Mouse (Mus musculus) liver, embryonic 15.5 days (tissue): Measurements from ENCODE around the gene Tln2. TPM values are rescaled to one million over a fixed set of nuclear protein-coding genes. Genes with fewer than 3 reads are reported as not detected.

Source experiments
- ATAC-seq: fragments of 200-750 bp; cut with Nextera tagmentation; 2 replicates; pipeline ENCODE4 v1.8.0; 2017; ENCODE audit warnings: moderate number of reproducible peaks, mild to moderate bottlenecking, moderate library complexity; ENCODE audit not compliant: insufficient read depth
- H3K27ac ChIP-seq: fragments of 300-500 bp; sonication (generic); replicated peaks from 2 replicates; pipeline ENCODE4 v1.5.1; 2015; ENCODE audit warnings: mild to moderate bottlenecking, inconsistent platforms
- H3K27me3 ChIP-seq: fragments of 300-500 bp; sonication (generic); 2 replicates; pipeline ENCODE4 v1.6.1; 2015; ENCODE audit warnings: mild to moderate bottlenecking, inconsistent platforms
- H3K36me3 ChIP-seq: fragments of 300-500 bp; sonication (generic); replicated peaks from 2 replicates; pipeline ENCODE4 v1.6.1; 2015; ENCODE audit warnings: moderate library complexity, mild to moderate bottlenecking, inconsistent platforms
- H3K4me1 ChIP-seq: fragments of 300-500 bp; sonication (generic); replicated peaks from 2 replicates; pipeline ENCODE4 v1.6.1; 2015; ENCODE audit warnings: inconsistent platforms
- H3K4me2 ChIP-seq: fragments of 300-500 bp; sonication (generic); 2 replicates; pipeline ENCODE4 v1.6.1; 2015; ENCODE audit warnings: moderate library complexity, mild to moderate bottlenecking, inconsistent platforms
- H3K4me3 ChIP-seq: fragments of 300-500 bp; sonication (generic); replicated peaks from 2 replicates; pipeline ENCODE4 v1.5.1; 2015; ENCODE audit warnings: mild to moderate bottlenecking, inconsistent platforms
- H3K9ac ChIP-seq: fragments of 300-500 bp; sonication (generic); 2 replicates; pipeline ENCODE4 v1.6.1; 2015; ENCODE audit warnings: moderate library complexity, mild to moderate bottlenecking, inconsistent platforms
- H3K9me3 ChIP-seq: fragments of 300-500 bp; sonication (generic); replicated peaks from 2 replicates; pipeline ENCODE4 v1.6.1; 2016; ENCODE audit warnings: inconsistent platforms
- WGBS: fragments of 180-500 bp; shearing (Covaris S2); methylation state at CpG from one replicate; pipeline ENCODE4 v1.1.7; 2015; ENCODE audit warnings: mixed read lengths; ENCODE audit not compliant: insufficient replicate concordance; 5-methylcytosine and 5-hydroxymethylcytosine counted together
- polyA plus RNA-seq: library from polyadenylated mRNA; unstranded; fragments of >200 nt; fragmentation: Nextera tagmentation; extraction: Ambion mirVana; gene quantifications from 2 replicates; pipeline ENCODE4 v1.2.1, GENCODE M21; 2015

Tln2 gene
- polyA plus RNA-seq, 1 experiment from 2014 or later: 2.7 TPM

DNA sequence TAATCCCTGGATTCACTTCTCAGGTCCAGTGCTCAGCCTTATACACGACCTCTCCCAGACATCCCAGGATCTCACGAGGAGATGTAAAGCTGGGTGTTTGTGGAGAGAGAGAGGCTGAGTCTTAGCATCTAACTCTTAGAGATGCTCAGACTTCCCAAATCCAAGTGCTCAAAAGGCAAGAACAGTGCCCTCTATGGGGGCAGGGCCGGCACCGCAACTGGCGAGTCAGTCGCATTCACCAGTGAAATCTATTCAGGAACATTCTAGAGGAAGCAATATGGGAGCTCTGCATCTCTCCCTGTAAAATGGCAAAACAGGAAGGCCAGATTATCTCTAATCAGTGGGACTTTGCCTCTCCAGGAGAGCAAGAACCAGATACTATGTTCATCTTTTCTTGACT is 159.9 kb downstream of the Tln2 start:
- no peak overlapping the region for H3K4me3 ChIP-seq
- H3K9me3 ChIP-seq: no peaks in the 10 kb centered on the region
- no peaks in the 10 kb centered on the region for H3K36me3 ChIP-seq
- ATAC-seq: no peak
- H3K27ac ChIP-seq: no peak overlapping the region
- no peaks in the 10 kb centered on the region for H3K27me3 ChIP-seq
- no peak overlapping the region for H3K4me2 ChIP-seq
- no peaks in the 10 kb centered on the region for H3K4me1 ChIP-seq
- 69% methylated on average over 6 of the region's 6 CpGs for WGBS
- no peak overlapping the region for H3K9ac ChIP-seq

DNA sequence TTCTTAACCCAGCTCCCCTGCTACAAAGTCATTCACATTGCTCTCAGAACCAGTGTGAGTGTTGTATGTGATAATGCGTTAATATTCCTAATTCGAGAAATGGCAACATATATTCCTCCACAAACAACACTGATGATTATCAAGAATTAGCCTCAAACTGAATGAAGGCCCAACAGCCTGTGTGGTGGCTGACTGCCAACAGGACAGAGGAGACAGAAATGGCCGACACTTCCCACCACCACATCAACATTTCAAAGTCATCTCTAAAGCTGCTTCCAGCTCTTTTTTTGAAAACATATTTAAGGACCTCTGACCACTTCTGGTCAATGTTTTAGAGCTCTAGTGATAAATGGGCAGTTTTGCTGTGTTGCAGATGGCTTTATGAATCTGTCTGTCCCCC is 161.7 kb downstream of the Tln2 start:
- no peak for ATAC-seq
- no peaks in the 10 kb centered on the region for H3K27me3 ChIP-seq
- H3K4me1 ChIP-seq: no peaks in the 10 kb centered on the region
- no peaks in the 10 kb centered on the region for H3K9me3 ChIP-seq
- H3K27ac ChIP-seq: no peak overlapping the region
- no peak overlapping the region for H3K9ac ChIP-seq
- no peak overlapping the region for H3K4me3 ChIP-seq
- no peaks in the 10 kb centered on the region for H3K36me3 ChIP-seq
- 60% methylated on average over 3 of the region's 3 CpGs for WGBS
- no peak overlapping the region for H3K4me2 ChIP-seq

DNA sequence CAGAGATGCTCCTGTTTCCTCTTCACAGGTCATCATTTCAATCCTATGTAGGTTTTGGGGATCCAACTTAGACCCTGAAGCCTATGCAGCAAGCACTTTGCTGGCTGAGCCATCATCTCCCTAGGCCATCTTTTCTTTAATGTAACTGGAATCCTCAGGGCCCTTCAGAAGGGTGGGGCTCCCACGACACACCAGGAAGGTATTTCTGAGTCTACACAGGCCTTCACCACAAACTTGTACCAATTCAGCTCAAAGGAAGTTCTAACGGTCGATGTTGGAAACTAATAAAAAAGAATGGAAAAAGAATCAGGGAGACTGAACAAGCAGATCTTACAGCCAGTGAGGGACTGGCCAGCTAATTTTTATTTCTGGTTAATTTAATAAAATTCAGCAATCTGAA is 163.1 kb downstream of the Tln2 start:
- H3K4me1 ChIP-seq: no peaks in the 10 kb centered on the region
- ATAC-seq: no peak
- H3K36me3 ChIP-seq: no peaks in the 10 kb centered on the region
- H3K27ac ChIP-seq: no peak overlapping the region
- no peaks in the 10 kb centered on the region for H3K27me3 ChIP-seq
- no peak overlapping the region for H3K4me2 ChIP-seq
- no peak overlapping the region for H3K9ac ChIP-seq
- no peaks in the 10 kb centered on the region for H3K9me3 ChIP-seq
- 65% methylated on average over 3 of the region's 3 CpGs for WGBS
- H3K4me3 ChIP-seq: no peak overlapping the region

DNA sequence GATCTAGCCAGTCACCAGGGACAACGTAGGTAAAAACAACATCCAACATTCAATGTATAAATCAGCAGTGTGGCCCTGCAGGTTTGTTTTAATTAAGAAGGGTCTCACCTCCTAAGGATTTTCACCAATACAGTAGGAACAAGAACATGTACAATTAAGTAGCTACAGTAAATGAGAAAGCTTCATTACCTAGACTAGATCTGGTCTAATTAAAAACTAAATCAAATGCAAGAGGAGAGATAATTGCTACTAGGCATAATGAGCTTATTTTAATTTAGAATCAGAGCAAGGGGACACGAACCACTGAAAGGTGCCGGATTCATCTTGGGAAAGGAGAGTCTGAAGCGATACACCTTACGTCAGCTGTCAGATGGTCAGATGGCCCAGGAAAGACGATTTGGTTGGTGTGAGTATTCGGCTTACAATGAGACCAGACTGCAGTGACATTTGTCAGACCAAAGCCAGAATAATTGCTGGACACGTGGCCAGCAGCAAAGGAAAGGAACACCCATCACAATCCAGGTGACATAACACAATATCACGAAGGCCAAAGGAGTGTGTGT is 175.4 kb downstream of the Tln2 start:
- Histone ChIP-seq H3K9ac (no peak overlapping the region), H3K4me1 (no peaks in the 10 kb centered on the region), H3K4me2 (no peak overlapping the region), H3K9me3 (no peaks in the 10 kb centered on the region), H3K4me3 (no peak overlapping the region), H3K27ac (no peak overlapping the region), H3K36me3 (no peaks in the 10 kb centered on the region), H3K27me3 (no peaks in the 10 kb centered on the region)
- no peak for ATAC-seq
- 69% methylated on average over 9 of the region's 9 CpGs for whole genome bisulfite sequencing

DNA sequence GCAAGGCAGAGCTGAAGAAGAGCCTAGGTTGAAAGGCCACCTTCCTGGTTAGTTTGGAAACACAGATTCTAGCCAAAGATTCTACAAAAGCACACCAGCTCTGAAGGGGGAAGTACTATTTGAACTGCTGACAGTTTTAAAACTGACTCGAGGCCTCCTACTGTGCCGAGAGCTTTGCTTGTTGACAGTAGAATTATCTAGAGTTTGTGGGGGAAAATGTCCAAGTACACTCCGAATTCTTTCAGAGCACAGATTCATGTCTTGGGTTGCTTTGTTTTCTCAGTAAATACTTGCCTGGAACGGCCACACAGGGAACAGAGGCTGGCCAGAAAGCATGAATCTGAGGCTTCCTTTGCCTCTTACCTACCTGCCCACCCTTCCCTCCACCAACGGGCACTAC is 179.4 kb downstream of the Tln2 start:
- Histone ChIP-seq H3K4me2 (no peak overlapping the region), H3K4me1 (no peaks in the 10 kb centered on the region), H3K36me3 (no peaks in the 10 kb centered on the region), H3K4me3 (no peak overlapping the region), H3K9ac (no peak overlapping the region), H3K9me3 (no peaks in the 10 kb centered on the region), H3K27ac (no peak overlapping the region), H3K27me3 (no peaks in the 10 kb centered on the region)
- no peak for ATAC-seq
- 42% methylated on average over 5 of the region's 5 CpGs for WGBS

DNA sequence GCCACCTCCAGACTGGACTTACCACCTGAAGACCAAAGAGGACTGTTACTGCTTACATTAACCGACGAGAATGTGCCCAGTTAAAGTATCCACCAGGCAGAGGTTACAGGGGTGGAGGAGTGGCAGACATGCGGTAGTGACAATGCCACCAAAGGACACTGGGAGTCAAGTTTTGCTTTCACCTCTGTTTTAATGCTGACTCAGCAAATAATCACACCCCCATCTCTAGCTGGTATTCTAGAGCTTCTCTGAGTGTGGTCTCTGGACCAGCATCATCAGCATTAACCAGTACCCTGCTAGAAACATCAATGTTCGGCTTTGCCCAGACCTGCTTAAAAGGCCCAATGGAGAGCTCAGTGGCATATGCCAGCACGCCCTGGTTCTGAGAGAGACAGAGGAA is 180.7 kb downstream of the Tln2 start:
- 64% methylated on average over 5 of the region's 5 CpGs for WGBS
- no peak for ATAC-seq
- H3K36me3 ChIP-seq: no peaks in the 10 kb centered on the region
- no peaks in the 10 kb centered on the region for H3K4me1 ChIP-seq
- H3K27me3 ChIP-seq: no peaks in the 10 kb centered on the region
- H3K27ac ChIP-seq: no peak overlapping the region
- no peak overlapping the region for H3K4me2 ChIP-seq
- no peak overlapping the region for H3K9ac ChIP-seq
- no peak overlapping the region for H3K4me3 ChIP-seq
- H3K9me3 ChIP-seq: no peaks in the 10 kb centered on the region

DNA sequence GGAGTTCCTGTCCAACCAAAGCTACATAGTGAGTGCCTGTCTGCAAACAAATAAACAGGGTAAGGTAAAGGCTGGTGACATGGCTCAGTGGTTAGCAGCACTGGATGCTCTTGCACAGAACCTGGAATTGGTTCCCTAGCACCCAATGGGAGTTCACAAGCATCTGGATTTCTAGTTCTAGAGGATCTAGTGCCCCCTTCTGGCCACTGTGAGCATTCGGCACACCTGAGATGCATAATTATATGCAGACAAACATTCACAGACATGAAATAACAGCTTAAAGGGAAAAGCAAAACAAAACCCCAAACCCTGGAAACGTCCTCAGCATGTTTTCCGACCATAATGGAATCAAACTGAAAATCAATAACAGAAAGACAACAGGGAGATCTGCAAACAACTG is 191.4 kb downstream of the Tln2 start:
- H3K9me3 ChIP-seq: no peaks in the 10 kb centered on the region
- H3K36me3 ChIP-seq: no peaks in the 10 kb centered on the region
- H3K27me3 ChIP-seq: no peaks in the 10 kb centered on the region
- H3K9ac ChIP-seq: no peak overlapping the region
- H3K4me3 ChIP-seq: no peak overlapping the region
- no peaks in the 10 kb centered on the region for H3K4me1 ChIP-seq
- H3K27ac ChIP-seq: no peak overlapping the region
- no peak for ATAC-seq
- WGBS: 65% methylated on average over 3 of the region's 3 CpGs
- H3K4me2 ChIP-seq: no peak overlapping the region

DNA sequence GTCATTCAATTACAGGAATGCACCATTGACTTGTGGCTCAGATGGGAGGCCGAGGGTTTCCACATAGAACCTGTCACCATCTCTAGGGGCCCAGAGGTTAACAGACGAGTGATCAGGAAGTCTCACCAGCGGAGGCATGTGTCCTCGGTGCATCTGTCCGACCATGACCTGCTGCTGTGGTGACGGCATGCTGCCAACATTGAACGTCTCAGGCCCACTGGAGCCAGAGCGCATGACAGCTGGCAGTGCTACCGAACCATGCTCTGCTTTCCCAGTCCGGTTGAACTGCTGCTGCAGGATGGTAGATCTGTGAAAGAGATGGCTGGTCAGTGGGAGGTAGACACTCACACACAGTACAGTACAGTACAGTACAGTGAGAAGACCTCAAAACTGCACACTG is 197.0 kb downstream of the Tln2 start:
- WGBS: 72% methylated on average over 10 of the region's 10 CpGs
- Histone ChIP-seq H3K4me1 (no peaks in the 10 kb centered on the region), H3K36me3 (no peaks in the 10 kb centered on the region), H3K4me3 (no peak overlapping the region), H3K9me3 (no peaks in the 10 kb centered on the region), H3K27ac (no peak overlapping the region), H3K27me3 (no peaks in the 10 kb centered on the region), H3K4me2 (no peak overlapping the region), H3K9ac (no peak overlapping the region)
- ATAC-seq: no peak

DNA sequence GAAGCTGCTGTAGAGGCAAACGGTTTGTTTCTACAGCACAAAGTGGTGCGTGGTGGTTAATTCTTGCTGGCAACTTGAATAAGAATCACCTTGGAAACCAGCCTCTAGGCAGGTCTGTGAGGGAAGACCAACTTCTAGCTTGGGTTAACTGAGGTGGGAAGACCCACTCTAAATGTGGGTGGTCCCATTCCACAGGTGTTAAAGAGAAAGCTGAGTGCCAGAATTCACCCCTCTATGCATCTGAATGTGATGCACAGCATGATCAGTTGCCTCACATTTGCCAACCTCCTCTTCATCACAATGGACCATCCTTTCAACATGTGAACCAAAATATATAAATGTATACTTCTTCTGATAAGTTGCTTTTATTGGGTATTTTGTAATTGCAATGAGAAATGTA is 197.4 kb downstream of the Tln2 start:
- Histone ChIP-seq H3K4me3 (no peak overlapping the region), H3K27me3 (no peaks in the 10 kb centered on the region), H3K36me3 (no peaks in the 10 kb centered on the region), H3K9me3 (no peaks in the 10 kb centered on the region), H3K4me2 (no peak overlapping the region), H3K27ac (no peak overlapping the region), H3K9ac (no peak overlapping the region), H3K4me1 (no peaks in the 10 kb centered on the region)
- no peak for ATAC-seq
- WGBS: 66% methylated on average over 2 of the region's 2 CpGs

DNA sequence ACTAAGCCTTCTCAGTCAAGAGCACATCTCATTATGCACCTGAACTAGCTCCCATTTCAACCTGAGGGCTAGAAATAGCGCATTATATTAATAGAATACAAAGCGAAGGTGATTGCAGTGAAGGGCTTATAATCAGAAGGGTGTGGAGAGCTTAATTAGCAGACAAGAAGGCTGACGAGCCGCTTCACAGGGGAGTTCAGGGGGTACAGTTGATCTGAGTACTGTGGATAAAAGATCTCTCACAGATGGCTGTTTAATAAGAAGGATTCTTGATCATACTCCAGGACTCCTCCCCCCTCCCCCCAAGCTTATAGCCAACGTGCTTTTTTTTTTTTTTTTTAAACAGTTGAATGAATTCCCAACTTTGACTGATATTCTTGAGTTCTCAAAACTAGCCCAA is 198.0 kb downstream of the Tln2 start:
- H3K27me3 ChIP-seq: no peaks in the 10 kb centered on the region
- no peaks in the 10 kb centered on the region for H3K36me3 ChIP-seq
- no peak overlapping the region for H3K4me3 ChIP-seq
- 62% methylated on average over 5 of the region's 5 CpGs for WGBS
- no peak overlapping the region for H3K4me2 ChIP-seq
- H3K9ac ChIP-seq: no peak overlapping the region
- H3K27ac ChIP-seq: no peak overlapping the region
- ATAC-seq: no peak
- H3K9me3 ChIP-seq: no peaks in the 10 kb centered on the region
- H3K4me1 ChIP-seq: no peaks in the 10 kb centered on the region

DNA sequence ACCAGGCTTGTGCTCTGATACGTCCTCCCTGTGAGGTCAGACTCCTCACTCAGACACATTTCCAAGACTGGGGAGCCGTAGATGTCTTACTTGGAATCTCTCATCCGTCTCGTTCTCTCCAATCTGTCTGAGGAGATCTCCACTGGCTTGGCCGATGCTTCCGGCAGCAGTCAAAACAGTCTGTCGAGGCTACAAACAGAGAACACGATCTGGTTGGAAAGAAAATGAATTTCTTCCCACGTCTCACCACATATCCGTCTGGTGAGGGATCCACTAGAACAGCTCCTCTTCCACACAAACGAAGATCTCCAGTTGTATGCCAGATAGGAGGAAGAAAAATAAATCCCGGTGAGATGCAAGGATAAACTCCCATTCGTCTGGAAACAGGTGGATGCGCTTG is 205.1 kb downstream of the Tln2 start:
- Histone ChIP-seq H3K27me3 (no peaks in the 10 kb centered on the region), H3K4me3 (no peak overlapping the region), H3K27ac (no peak overlapping the region), H3K9me3 (no peaks in the 10 kb centered on the region), H3K4me2 (no peak overlapping the region), H3K4me1 (no peaks in the 10 kb centered on the region), H3K9ac (no peak overlapping the region), H3K36me3 (no peaks in the 10 kb centered on the region)
- no peak for ATAC-seq
- 72% methylated on average over 14 of the region's 14 CpGs for WGBS

DNA sequence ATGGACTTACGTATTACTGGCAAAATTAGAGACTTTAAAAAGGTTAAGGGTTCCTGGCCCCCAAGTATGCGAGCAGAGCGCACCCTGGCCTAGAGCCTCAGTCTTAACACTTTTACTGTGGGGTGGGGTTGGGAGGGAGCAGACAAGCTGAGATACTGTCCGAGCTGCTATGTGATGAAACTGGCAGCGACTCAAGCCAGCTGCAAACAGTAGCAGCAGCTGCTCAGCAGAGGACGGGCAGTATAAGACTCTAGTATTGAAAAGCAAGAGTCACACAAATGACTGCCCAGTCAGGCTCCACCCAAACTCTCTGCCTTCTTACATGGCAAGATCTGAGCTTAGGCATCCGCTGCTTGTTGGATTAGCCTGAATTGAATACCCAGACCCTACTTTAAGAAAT is 206.1 kb downstream of the Tln2 start:
- 66% methylated on average over 7 of the region's 7 CpGs for WGBS
- Histone ChIP-seq H3K4me2 (no peak overlapping the region), H3K9ac (no peak overlapping the region), H3K9me3 (no peaks in the 10 kb centered on the region), H3K27ac (no peak overlapping the region), H3K27me3 (no peaks in the 10 kb centered on the region), H3K4me1 (no peaks in the 10 kb centered on the region), H3K4me3 (no peak overlapping the region), H3K36me3 (no peaks in the 10 kb centered on the region)
- no peak for ATAC-seq
